Mouse (Mus musculus): Measurements from ENCODE around the gene Gcnt2. TPM values are rescaled to one million over a fixed set of nuclear protein-coding genes. Genes with fewer than 3 reads are reported as not detected.

The Gcnt2 gene
- polyA plus RNA-seq, 1 experiment from 2014 or later: 5.7 TPM

DNA sequence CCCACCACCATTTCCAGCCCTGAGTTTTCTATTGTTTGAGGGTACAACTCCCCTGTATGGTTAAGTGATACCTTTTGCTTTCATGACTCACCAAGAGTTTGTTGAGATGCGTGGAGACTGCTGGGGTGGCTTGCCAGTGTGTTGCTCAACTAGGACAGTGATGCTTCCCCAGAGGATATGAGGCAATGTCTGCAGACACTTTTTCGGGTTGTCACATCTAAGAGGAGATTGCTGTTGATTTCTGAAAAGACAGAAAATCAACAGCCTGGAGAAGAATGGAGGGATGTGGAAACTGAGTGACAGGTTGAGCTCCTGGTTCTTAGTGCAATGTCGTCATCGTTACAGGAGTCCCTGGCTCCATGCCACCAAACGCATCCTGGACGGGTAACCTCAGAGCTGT lies 93.7 kb downstream of the Gcnt2 start:
- DNase-seq (ENCODE audit: low spot score): no peak

DNA sequence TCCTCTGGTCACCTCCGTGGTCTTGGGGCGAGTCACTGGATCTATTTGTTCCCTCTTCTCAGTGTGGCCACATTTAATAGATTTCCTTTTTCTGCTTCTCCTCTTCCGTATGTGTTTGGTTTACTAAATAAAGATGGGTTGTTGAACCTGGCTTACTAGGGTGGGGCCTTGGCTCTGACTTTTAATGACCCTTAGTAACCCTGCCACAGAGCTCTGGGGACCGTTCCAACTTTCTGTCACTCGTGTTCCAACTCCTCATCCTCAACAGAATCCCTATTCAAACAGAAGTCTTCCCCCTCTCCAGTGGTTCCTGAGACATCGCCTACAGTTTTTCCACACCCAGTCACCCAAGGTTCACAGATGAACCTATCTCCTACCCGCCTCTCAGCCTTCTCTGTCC lies 96.2 kb downstream of the Gcnt2 start:
- 0 out of 2 replicates have a peak, but pooled peaks cover 6% of the 10 kb centered on the region for H3K36me3 ChIP-seq (ENCODE audit: control insufficient read depth, insufficient read depth, low read length)
- H3K4me1 ChIP-seq (replicated peaks; ENCODE audit: control insufficient read depth, insufficient read depth): no peaks in the 10 kb centered on the region; the same call in 1 of the 2 replicates
- DNase-seq (ENCODE audit: low spot score) (no peak), ATAC-seq (ENCODE audit: low FRiP score, low TSS enrichment) (no peak)
- TF ChIP-seq EP300 (optimal IDR thresholded peaks at IDR 0.05): no peak
- no peak for TF ChIP-seq CTCF (IDR thresholded peaks at IDR 0.05; ENCODE audit: low read depth)
- H3K27me3 ChIP-seq (ENCODE audit: control insufficient read depth, insufficient read depth, low read length): no peaks in the 10 kb centered on the region
- no peak overlapping the region for H3K9ac ChIP-seq (ENCODE audit: low read length)
- no peak overlapping the region for H3K27ac ChIP-seq (replicated peaks)
- H3K4me3 ChIP-seq (ENCODE audit: low read depth, low read length): no peak overlapping the region
- no peaks in the 10 kb centered on the region for H3K9me3 ChIP-seq (ENCODE audit: control insufficient read depth, low read length)
- 54% methylated on average over 7 of the region's 7 CpGs for WGBS
- H3K4me2 ChIP-seq (replicated peaks; ENCODE audit: low read depth): no peak overlapping the region

More for the DNA sequence above, 93.7 kb downstream of the Gcnt2 start:
- Histone ChIP-seq H3K27me3 (ENCODE audit: control insufficient read depth, insufficient read depth, low read length) (no peaks in the 10 kb centered on the region), H3K4me2 (replicated peaks; ENCODE audit: low read depth) (no peak overlapping the region), H3K9me3 (ENCODE audit: control insufficient read depth, low read length) (no peaks in the 10 kb centered on the region), H3K27ac (replicated peaks) (no peak overlapping the region), H3K4me1 (replicated peaks; ENCODE audit: control insufficient read depth, insufficient read depth) (no peaks in the 10 kb centered on the region; the same call in 1 of the 2 replicates), H3K9ac (ENCODE audit: low read length) (no peak overlapping the region), H3K36me3 (ENCODE audit: control insufficient read depth, insufficient read depth, low read length) (0 out of 2 replicates have a peak, but pooled peaks cover 6% of the 10 kb centered on the region), H3K4me3 (ENCODE audit: low read depth, low read length) (no peak overlapping the region)
- WGBS: 59% methylated on average over 6 of the region's 6 CpGs
- TF ChIP-seq EP300 (optimal IDR thresholded peaks at IDR 0.05): no peak
- TF ChIP-seq CTCF (IDR thresholded peaks at IDR 0.05; ENCODE audit: low read depth): no peak
- no peak for ATAC-seq (ENCODE audit: low FRiP score, low TSS enrichment)

DNA sequence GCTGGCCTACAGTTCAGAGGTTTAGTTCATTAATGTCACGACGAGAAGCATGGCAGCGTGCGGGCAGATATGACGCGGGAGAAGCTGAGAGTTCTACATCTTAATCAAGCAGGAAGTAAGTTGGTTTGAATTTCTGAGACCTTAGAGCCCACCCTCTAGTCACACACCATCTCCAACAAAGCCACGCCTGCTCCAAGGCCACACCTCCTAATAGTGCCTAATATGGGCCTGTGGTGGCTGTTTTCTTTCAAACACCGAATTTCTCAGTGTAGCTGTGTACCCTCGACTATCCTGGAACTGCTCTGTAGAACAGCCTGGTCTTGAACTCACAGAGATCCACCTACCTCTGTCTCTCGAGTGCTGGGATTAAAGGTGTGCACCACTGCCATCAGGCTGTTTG lies 108.1 kb downstream of the Gcnt2 start:
- no peak overlapping the region for H3K4me2 ChIP-seq (replicated peaks; ENCODE audit: low read depth)
- no peak for TF ChIP-seq EP300 (optimal IDR thresholded peaks at IDR 0.05)
- TF ChIP-seq CTCF (IDR thresholded peaks at IDR 0.05; ENCODE audit: low read depth): no peak
- H3K36me3 ChIP-seq (ENCODE audit: control insufficient read depth, insufficient read depth, low read length): no peaks in the 10 kb centered on the region
- no peaks in the 10 kb centered on the region for H3K9me3 ChIP-seq (ENCODE audit: control insufficient read depth, low read length)
- DNase-seq (ENCODE audit: low spot score): no peak
- no peaks in the 10 kb centered on the region for H3K27me3 ChIP-seq (ENCODE audit: control insufficient read depth, insufficient read depth, low read length)
- no peak overlapping the region for H3K4me3 ChIP-seq (ENCODE audit: low read depth, low read length)
- H3K9ac ChIP-seq (ENCODE audit: low read length): no peak overlapping the region
- no peaks in the 10 kb centered on the region for H3K4me1 ChIP-seq (replicated peaks; ENCODE audit: control insufficient read depth, insufficient read depth)
- 91% methylated on average over 10 of the region's 10 CpGs for WGBS
- no peak overlapping the region for H3K27ac ChIP-seq (replicated peaks)
- no peak for ATAC-seq (ENCODE audit: low FRiP score, low TSS enrichment)

DNA sequence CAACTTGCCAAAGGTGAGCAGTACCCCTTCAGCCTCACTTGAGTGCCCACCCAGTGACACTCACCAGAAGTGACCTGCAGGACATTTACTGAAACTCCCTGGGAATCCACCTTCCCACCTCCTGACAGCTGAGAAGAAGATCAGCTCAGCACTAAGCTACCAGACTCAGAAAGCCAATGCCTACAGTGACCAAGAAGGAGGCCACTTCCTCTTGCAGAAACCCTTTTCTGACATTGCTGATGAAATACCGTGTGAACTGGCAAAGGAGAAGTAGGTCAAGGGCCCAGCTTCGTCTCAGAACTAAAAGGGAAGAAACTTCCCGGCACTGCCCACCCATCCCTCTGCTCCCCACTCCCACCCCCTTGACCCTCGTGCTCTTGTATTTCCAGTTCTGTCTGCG lies 109.0 kb downstream of the Gcnt2 start:
- H3K4me1 ChIP-seq (replicated peaks; ENCODE audit: control insufficient read depth, insufficient read depth): no peaks in the 10 kb centered on the region
- H3K4me2 ChIP-seq (replicated peaks; ENCODE audit: low read depth): no peak overlapping the region
- no peak for DNase-seq (ENCODE audit: low spot score)
- no peak for ATAC-seq (ENCODE audit: low FRiP score, low TSS enrichment)
- no peaks in the 10 kb centered on the region for H3K36me3 ChIP-seq (ENCODE audit: control insufficient read depth, insufficient read depth, low read length)
- 74% methylated on average over 5 of the region's 5 CpGs for WGBS
- H3K4me3 ChIP-seq (ENCODE audit: low read depth, low read length): no peak overlapping the region
- H3K9me3 ChIP-seq (ENCODE audit: control insufficient read depth, low read length): no peaks in the 10 kb centered on the region
- H3K27ac ChIP-seq (replicated peaks): no peak overlapping the region
- no peaks in the 10 kb centered on the region for H3K27me3 ChIP-seq (ENCODE audit: control insufficient read depth, insufficient read depth, low read length)
- no peak overlapping the region for H3K9ac ChIP-seq (ENCODE audit: low read length)
- TF ChIP-seq CTCF (IDR thresholded peaks at IDR 0.05; ENCODE audit: low read depth) (no peak), EP300 (optimal IDR thresholded peaks at IDR 0.05) (no peak)

DNA sequence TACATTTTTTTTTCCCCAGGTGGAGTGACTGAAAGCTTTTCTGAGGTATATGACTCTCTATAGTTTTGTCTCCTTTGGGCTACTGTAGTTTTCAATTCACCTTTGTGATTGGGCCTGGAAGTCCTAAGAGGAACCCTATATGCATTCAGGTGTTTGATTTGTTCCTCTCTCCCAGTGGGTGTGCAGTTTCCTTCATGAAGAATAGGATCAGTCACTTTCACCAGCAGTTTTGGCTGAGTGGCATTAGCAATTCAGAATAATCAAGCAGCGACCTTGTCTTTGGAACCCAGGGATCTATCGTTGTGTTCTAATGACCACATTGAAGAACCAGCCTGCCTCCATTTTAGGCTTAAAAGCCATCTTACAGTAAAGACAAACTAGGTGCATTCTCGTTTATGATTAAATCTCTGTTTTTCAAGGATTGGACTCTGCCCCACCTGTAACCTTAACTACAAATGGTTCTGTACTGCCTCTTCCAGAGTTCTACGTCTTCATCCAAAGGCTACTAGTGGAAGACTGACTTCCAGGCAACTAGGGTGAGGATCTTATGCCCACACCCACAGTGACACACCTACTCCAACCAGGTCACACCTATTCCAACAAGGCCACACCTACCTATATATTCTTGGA lies 110.3 kb downstream of the Gcnt2 start:
- no peak for ATAC-seq (ENCODE audit: low FRiP score, low TSS enrichment)
- TF ChIP-seq CTCF (IDR thresholded peaks at IDR 0.05; ENCODE audit: low read depth) (no peak), EP300 (optimal IDR thresholded peaks at IDR 0.05) (no peak)
- 88% methylated on average over 4 of the region's 4 CpGs for WGBS

DNA sequence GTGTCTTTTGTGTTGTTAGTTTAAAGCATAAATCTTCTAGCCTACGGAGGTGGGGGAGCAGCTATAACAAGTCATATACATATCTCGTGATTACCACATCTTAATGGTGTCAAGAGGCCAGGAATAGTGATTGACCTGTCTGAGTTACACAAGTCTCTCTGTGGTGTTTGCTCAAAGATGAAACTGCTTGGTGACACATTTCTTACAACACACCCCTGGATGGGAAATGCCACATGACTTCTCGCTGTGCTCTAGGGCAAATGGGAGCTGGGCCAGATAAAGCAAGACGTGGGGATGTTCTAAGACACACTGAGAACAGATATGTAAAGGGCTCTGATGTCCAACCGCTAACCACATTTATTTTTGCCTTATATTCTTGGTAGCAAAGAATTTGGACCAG lies 111.7 kb downstream of the Gcnt2 start:
- Histone ChIP-seq H3K27ac (replicated peaks) (no peak overlapping the region), H3K27me3 (ENCODE audit: control insufficient read depth, insufficient read depth, low read length) (no peaks in the 10 kb centered on the region), H3K36me3 (ENCODE audit: control insufficient read depth, insufficient read depth, low read length) (no peaks in the 10 kb centered on the region), H3K4me1 (replicated peaks; ENCODE audit: control insufficient read depth, insufficient read depth) (no peaks in the 10 kb centered on the region), H3K4me3 (ENCODE audit: low read depth, low read length) (no peak overlapping the region), H3K9ac (ENCODE audit: low read length) (no peak overlapping the region), H3K9me3 (ENCODE audit: control insufficient read depth, low read length) (no peaks in the 10 kb centered on the region), H3K4me2 (replicated peaks; ENCODE audit: low read depth) (no peak overlapping the region)
- no peak for TF ChIP-seq EP300 (optimal IDR thresholded peaks at IDR 0.05)
- TF ChIP-seq CTCF (IDR thresholded peaks at IDR 0.05; ENCODE audit: low read depth): no peak
- ATAC-seq (ENCODE audit: low FRiP score, low TSS enrichment) (peak; percentile 40; the same call in 1 of the 2 replicates), DNase-seq (ENCODE audit: low spot score) (no peak)
- WGBS: 73% methylated on average over 5 of the region's 5 CpGs

More for the DNA sequence above, 110.3 kb downstream of the Gcnt2 start:
- Histone ChIP-seq H3K4me2 (replicated peaks; ENCODE audit: low read depth) (no peak overlapping the region), H3K4me1 (replicated peaks; ENCODE audit: control insufficient read depth, insufficient read depth) (no peaks in the 10 kb centered on the region), H3K9me3 (ENCODE audit: control insufficient read depth, low read length) (no peaks in the 10 kb centered on the region), H3K4me3 (ENCODE audit: low read depth, low read length) (no peak overlapping the region), H3K9ac (ENCODE audit: low read length) (no peak overlapping the region), H3K36me3 (ENCODE audit: control insufficient read depth, insufficient read depth, low read length) (no peaks in the 10 kb centered on the region), H3K27me3 (ENCODE audit: control insufficient read depth, insufficient read depth, low read length) (no peaks in the 10 kb centered on the region), H3K27ac (replicated peaks) (no peak overlapping the region)
- DNase-seq (ENCODE audit: low spot score): no peak

All from stomach, postnatal 0 days (tissue).